Mouse (Mus musculus): ENCODE data around the gene Gm19668. TPM values are rescaled to one million over a fixed set of nuclear protein-coding genes. Genes with fewer than 3 reads are reported as not detected.
"Not testable (repeated sequence)": the region's sequence is repeated elsewhere in the genome, so short reads cannot be mapped to it uniquely, and the experiment has no call there.

Gene Gm19668
- total RNA-seq, 1 experiment from 2014 or later, result not detected

DNA sequence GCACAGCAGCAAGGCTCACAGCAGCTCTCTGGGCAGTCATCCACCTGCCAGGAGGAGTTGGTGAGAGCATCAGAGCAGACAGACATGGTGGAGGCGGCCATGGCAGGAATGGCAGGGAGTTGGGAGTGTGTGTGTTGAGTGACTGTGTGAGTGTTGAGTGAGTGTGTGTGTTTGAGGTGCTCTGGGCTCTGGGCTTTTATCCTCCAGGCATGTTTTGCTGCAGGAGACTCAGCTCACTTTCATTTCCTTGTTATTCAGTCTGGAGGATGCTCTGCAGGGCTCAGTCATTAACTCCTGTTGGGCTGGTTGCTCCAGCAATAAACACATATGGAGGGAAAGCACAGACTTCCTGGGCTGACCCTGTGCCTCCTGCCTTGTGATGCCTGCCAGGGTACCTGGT is 22.1 kb downstream of the Gm19668 start, which contains the start of gene Gm7138:
Gm7138 (minus strand) TSS at position 101 of the 400 bp plus-strand sequence.
- ATAC-seq (ENCODE audit: extremely low read depth, insufficient number of reproducible peaks, low FRiP score, poor library complexity, severe bottlenecking), result not testable (repeated sequence)

DNA sequence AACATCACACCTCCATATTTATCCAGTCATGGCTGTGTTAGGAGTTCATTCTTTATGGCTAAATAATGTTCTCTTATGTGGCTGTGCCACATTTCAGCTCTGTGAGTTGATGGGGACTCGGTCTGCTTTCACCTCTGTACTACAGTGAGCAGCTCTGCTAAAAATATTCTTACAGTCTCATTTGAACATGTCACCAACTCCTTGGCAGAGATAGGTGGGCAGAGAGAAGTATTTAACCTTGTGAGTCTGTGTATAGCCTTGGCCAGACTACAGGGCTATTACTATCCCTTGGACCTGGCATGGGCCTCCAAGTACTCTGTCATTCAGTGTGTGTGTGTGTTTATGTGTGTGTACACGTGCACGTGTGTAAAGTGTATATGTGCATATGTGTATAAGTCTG is 26.8 kb downstream of the Gm19668 start:
- ATAC-seq (ENCODE audit: extremely low read depth, insufficient number of reproducible peaks, low FRiP score, poor library complexity, severe bottlenecking), result not testable (repeated sequence)

- ATAC-seq (ENCODE audit: extremely low read depth, insufficient number of reproducible peaks, low FRiP score, poor library complexity, severe bottlenecking), result not testable (repeated sequence)
Observed at GRCm38 (mm10) chr10:77771225-77771624, 27.7 kb downstream of the Gm19668 start, which contains the start of gene Gm3238. TSS of gene Gm3238 (minus strand) at chr10:77771325.

GRCm38 (mm10) chr10:77769727-77770126 is 29.2 kb downstream of the Gm19668 start:
- ATAC-seq (ENCODE audit: extremely low read depth, insufficient number of reproducible peaks, low FRiP score, poor library complexity, severe bottlenecking), result no peak

- ATAC-seq (ENCODE audit: extremely low read depth, insufficient number of reproducible peaks, low FRiP score, poor library complexity, severe bottlenecking), result not testable (repeated sequence)
Observed at GRCm38 (mm10) chr10:77759582-77759981, 39.4 kb downstream of the Gm19668 start, which contains the start of gene Gm3233. TSS of gene Gm3233 (minus strand) at chr10:77759682.

DNA sequence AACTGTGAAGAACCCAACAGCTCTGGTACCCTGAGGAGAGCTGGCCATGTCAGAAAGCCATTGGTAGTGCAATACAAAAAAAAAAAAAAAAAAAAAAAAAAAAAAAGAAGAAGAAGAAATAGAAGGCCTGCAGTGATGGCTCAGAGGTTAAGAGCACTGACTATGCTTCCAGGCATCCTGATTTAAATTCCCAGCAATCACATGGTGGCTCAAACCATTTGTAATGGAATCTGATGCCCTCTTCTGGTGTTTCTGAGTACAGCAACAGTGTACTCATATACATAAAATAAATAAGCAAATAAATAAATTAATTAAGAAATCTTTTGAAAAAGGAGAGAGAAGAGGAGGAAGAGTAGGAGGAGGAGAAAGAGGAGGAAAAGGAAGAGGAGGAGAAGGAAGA is 45.5 kb downstream of the Gm19668 start:
- no peak for ATAC-seq (ENCODE audit: extremely low read depth, insufficient number of reproducible peaks, low FRiP score, poor library complexity, severe bottlenecking)

DNA sequence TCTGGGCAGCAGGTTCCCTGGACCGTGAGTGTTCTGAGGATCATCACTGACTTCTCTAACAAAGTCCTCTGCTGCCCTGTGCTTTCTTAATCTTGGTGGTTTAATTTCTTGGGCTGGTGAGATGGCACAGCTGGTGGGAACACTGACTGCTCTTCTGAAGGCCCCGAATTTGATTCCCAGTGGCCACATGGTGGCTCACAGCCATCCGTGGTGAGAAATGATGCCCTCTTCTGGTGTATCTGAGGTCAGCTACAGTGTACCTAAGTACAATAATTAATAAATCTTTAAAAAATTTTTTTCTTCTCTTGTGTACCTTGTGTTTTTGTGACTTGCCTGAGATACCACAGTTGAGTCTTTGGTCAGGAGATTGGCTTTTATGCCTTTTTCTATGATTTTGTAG is 46.6 kb downstream of the Gm19668 start:
- not testable (repeated sequence) for ATAC-seq (ENCODE audit: extremely low read depth, insufficient number of reproducible peaks, low FRiP score, poor library complexity, severe bottlenecking)

- not testable (repeated sequence) for ATAC-seq (ENCODE audit: extremely low read depth, insufficient number of reproducible peaks, low FRiP score, poor library complexity, severe bottlenecking)
Observed at GRCm38 (mm10) chr10:77751254-77751653, 47.7 kb downstream of the Gm19668 start, which contains the start of gene Gm9736. TSS of gene Gm9736 (minus strand) at chr10:77751354.

DNA sequence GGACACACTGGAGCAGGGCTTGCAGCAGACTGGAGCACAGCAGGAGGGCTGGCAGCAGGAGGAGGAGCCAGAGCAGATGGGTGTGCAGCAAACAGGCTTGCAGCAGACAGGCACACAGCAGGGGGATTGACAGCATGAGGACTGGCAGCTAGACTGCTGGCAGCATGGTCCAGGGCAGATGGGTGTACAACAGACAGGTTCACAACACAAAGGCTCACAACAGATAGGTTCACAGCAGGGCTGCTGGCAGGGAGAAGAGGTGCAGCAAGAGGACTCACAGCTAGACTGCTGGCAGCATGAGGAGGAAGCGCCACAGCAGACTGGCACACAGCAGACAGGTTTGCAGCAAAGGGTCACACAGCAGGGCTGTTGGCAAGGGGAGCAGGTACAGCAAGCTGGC is 48.2 kb downstream of the Gm19668 start:
- ATAC-seq (ENCODE audit: extremely low read depth, insufficient number of reproducible peaks, low FRiP score, poor library complexity, severe bottlenecking), result not testable (repeated sequence)

Other genes starting within 250 kb of the Gm19668 start
- 78.7 and 87.5 TPM in 2 replicates for gene Pttg1ip, start 217.4 kb downstream of the Gm19668 start, total RNA-seq (2017)
- 32.6 and 52.2 TPM in 2 replicates for gene Sumo3, start 193.0 kb downstream of the Gm19668 start, total RNA-seq (2017)
- not detected in 2 replicates for gene Gm49325, start 192.9 kb downstream of the Gm19668 start, total RNA-seq (2017)
- 21.9 and 23.3 TPM in 2 replicates for gene Ube2g2, start 176.9 kb downstream of the Gm19668 start, total RNA-seq (2017)
- not detected in 2 replicates for gene Tspear, start 112.6 kb downstream of the Gm19668 start, total RNA-seq (2017)
- not detected in 2 replicates for gene Gm19402, start 108.4 kb downstream of the Gm19668 start, total RNA-seq (2017)
- gene Gm9508, start 101.9 kb downstream of the Gm19668 start, total RNA-seq (2017), result not detected in 2 replicates
- not detected in 2 replicates for gene Gm10272, start 92.5 kb downstream of the Gm19668 start, total RNA-seq (2017)
- gene Gm10024, start 87.7 kb downstream of the Gm19668 start, total RNA-seq (2017), result not detected in 2 replicates
- gene Gm10142, start 83.3 kb downstream of the Gm19668 start, total RNA-seq (2017), result not detected in 2 replicates
- not detected in 2 replicates for gene Krtap12-1, start 78.5 kb downstream of the Gm19668 start, total RNA-seq (2017)
- gene Gm10100, start 72.6 kb downstream of the Gm19668 start, total RNA-seq (2017), result not detected in 2 replicates
- gene Gm18596, start 56.5 kb downstream of the Gm19668 start, total RNA-seq (2017), result not detected in 2 replicates
- not detected in 2 replicates for gene Gm9736, start 47.8 kb downstream of the Gm19668 start, total RNA-seq (2017)
- gene Gm3233, start 39.5 kb downstream of the Gm19668 start, total RNA-seq (2017), result not detected in 2 replicates
- gene Gm3238, start 27.8 kb downstream of the Gm19668 start, total RNA-seq (2017), result not detected in 2 replicates
- gene Gm7138, start 22.2 kb downstream of the Gm19668 start, total RNA-seq (2017), result not detected in 2 replicates
- not detected in 2 replicates for gene Gm3250, start 16.6 kb downstream of the Gm19668 start, total RNA-seq (2017)
- gene Gm7137, start 10.9 kb downstream of the Gm19668 start, total RNA-seq (2017), result not detected in 2 replicates
- not detected in 2 replicates for gene Gm9639, start 4.1 kb downstream of the Gm19668 start, total RNA-seq (2017)
- not detected in 2 replicates for gene Gm9507, start 12.7 kb upstream of the Gm19668 start, total RNA-seq (2017)
- not detected in 2 replicates for gene Gm2696, start 15.5 kb upstream of the Gm19668 start, total RNA-seq (2017)
- gene Krtap10-4, start 28.0 kb upstream of the Gm19668 start, total RNA-seq (2017), result not detected in 2 replicates
- gene Krtap10-10, start 36.8 kb upstream of the Gm19668 start, total RNA-seq (2017), result not detected in 2 replicates
- not detected in 2 replicates for gene Gm36176, start 47.7 kb upstream of the Gm19668 start, total RNA-seq (2017)
- gene Gm10318, start 53.7 kb upstream of the Gm19668 start, total RNA-seq (2017), result not detected in 2 replicates
- gene Gm3285, start 62.8 kb upstream of the Gm19668 start, total RNA-seq (2017), result not detected in 2 replicates
- 0.12 and 0.23 TPM in 2 replicates for gene Lrrc3, start 103.4 kb upstream of the Gm19668 start, total RNA-seq (2017)
- gene Trpm2, start 171.4 kb upstream of the Gm19668 start, total RNA-seq (2017), result 216 and 259 TPM in 2 replicates
- 7.6 and 9.8 TPM in 2 replicates for gene 1810043G02Rik, start 179.4 kb upstream of the Gm19668 start, total RNA-seq (2017)
- 37.7 and 41.0 TPM in 2 replicates for gene Pfkl, start 210.9 kb upstream of the Gm19668 start, total RNA-seq (2017)
- not detected in 2 replicates for gene Dnmt3l, start 242.8 kb upstream of the Gm19668 start, total RNA-seq (2017)
- 0.12 and 0.49 TPM in 2 replicates for gene Aire, start 244.5 kb upstream of the Gm19668 start, total RNA-seq (2017)

Measured in neutrophil, adult 5-6 weeks (primary cell).